Mouse (Mus musculus) E14TG2a.4 (cell line): ENCODE data around the gene Cacna1a.
A peak's percentile ranks its signal among the peaks of the same experiment; 100 is the strongest.

ENCODE experiments used
- CTCF ChIP-seq: conservative IDR thresholded peaks from 2 replicates; pipeline ENCODE4 v1.5.1; 2014; ENCODE audit warnings: low read length
- NANOG ChIP-seq: IDR thresholded peaks from 2 replicates; pipeline ENCODE4 v1.6.1; 2014; ENCODE audit warnings: borderline replicate concordance, low read length, mixed read lengths
- POU5F1 ChIP-seq: IDR thresholded peaks from 2 replicates; pipeline ENCODE4 v1.6.1; 2014; ENCODE audit warnings: low read length, borderline replicate concordance

DNA sequence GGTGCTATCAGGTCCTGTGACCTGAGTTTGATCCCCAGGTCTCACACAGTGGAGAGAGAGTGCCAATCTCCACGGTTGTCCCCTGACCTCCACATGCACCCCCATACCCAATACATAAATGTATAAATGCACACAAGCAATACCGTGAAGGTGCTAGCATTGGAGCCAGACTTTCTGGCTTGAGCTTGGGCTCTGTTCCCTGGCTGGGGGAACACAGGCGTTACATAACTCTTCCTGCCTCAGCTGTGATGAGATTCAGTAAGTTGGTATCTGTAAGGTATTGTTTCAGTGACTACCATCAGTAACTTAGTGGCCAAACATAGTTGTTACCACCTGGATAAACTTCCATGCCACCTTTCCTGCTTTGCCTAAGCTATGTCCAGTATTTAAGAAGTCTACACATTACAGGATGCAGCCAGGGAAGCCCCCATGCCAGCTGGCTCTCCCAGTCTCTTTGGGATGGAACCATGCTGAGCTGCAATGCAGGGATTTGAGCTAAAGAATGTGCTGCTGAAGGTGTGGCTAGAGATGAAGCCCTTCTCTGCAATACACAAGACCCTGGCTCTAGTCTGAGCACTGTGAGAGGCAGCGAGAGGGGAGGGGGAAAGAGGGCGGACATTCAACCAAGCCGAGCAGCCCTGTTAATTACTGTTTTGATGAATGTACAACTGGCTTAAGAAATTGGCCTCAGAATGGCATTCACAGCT, 7.7 kb downstream of the Cacna1a start:
- no peak for TF ChIP-seq CTCF
- TF ChIP-seq POU5F1, result no peak
- TF ChIP-seq NANOG, result 0 out of 2 replicates have a peak, but pooled peaks have one; percentile 12
